Mouse (Mus musculus): ENCODE data around the gene Cers2.

Gene Cers2

GRCm38 (mm10) chr3:95314486-95315093 lies at the start of gene Cers2:
Gene Cers2, plus strand, starts transcription at chr3:95314791.
- peak in 1 of 2 experiments; percentile 21 for DNase-seq (ENCODE audit: low spot score in 2 of 2)

GRCm38 (mm10) chr3:95266052-95266451 lies 48.5 kb upstream of the Cers2 start:
- no peak for DNase-seq (ENCODE audit: low spot score in 2 of 2)

- DNase-seq (ENCODE audit: low spot score in 2 of 2): no peak
Measured at GRCm38 (mm10) chr3:95267855-95268254, 46.7 kb upstream of the Cers2 start.

- DNase-seq (ENCODE audit: low spot score in 2 of 2): no peak
Measured at GRCm38 (mm10) chr3:95269789-95270188, 44.8 kb upstream of the Cers2 start.

- no peak for DNase-seq (ENCODE audit: low spot score in 2 of 2)
Measured at GRCm38 (mm10) chr3:95270766-95271364, 43.7 kb upstream of the Cers2 start.

GRCm38 (mm10) chr3:95273471-95273870 lies 41.1 kb upstream of the Cers2 start:
- no peak for DNase-seq (ENCODE audit: low spot score in 2 of 2)

GRCm38 (mm10) chr3:95274453-95274852 lies 40.1 kb upstream of the Cers2 start:
- no peak for DNase-seq (ENCODE audit: low spot score in 2 of 2)

GRCm38 (mm10) chr3:95275161-95275560 lies 39.4 kb upstream of the Cers2 start:
- no peak for DNase-seq (ENCODE audit: low spot score in 2 of 2)

GRCm38 (mm10) chr3:95276428-95276934 lies 38.1 kb upstream of the Cers2 start:
- DNase-seq (ENCODE audit: low spot score in 2 of 2): no peak

GRCm38 (mm10) chr3:95277149-95277551 lies 37.4 kb upstream of the Cers2 start:
- DNase-seq (ENCODE audit: low spot score in 2 of 2): no peak

GRCm38 (mm10) chr3:95280747-95281146 lies 33.8 kb upstream of the Cers2 start:
- peak in 1 of 2 experiments; percentile 24 for DNase-seq (ENCODE audit: low spot score in 2 of 2)

- DNase-seq (ENCODE audit: low spot score in 2 of 2): peak; percentile 98 to 100
Measured at GRCm38 (mm10) chr3:95281216-95282126, 33.1 kb upstream of the Cers2 start, which contains the start of the genes Mindy1 and Prune1. Gene Mindy1, plus strand, starts transcription at chr3:95281345. Gene Prune1, minus strand, starts transcription at chr3:95282076.

- DNase-seq (ENCODE audit: low spot score in 2 of 2): peak; percentile 64 to 73
Measured at GRCm38 (mm10) chr3:95282381-95282864, 32.2 kb upstream of the Cers2 start.

- peak; percentile 82 to 86 for DNase-seq (ENCODE audit: low spot score in 2 of 2)
Measured at GRCm38 (mm10) chr3:95282865-95283588, 31.6 kb upstream of the Cers2 start.

- no peak for DNase-seq (ENCODE audit: low spot score in 2 of 2)
Measured at GRCm38 (mm10) chr3:95283589-95283941, 31.0 kb upstream of the Cers2 start.

- peak in 1 of 2 experiments; percentile 14 for DNase-seq (ENCODE audit: low spot score in 2 of 2)
Measured at GRCm38 (mm10) chr3:95284062-95284461, 30.5 kb upstream of the Cers2 start.

- DNase-seq (ENCODE audit: low spot score in 2 of 2): no peak
Measured at GRCm38 (mm10) chr3:95284501-95285281, 29.9 kb upstream of the Cers2 start.

- no peak for DNase-seq (ENCODE audit: low spot score in 2 of 2)
Measured at GRCm38 (mm10) chr3:95285390-95285789, 29.2 kb upstream of the Cers2 start.

- DNase-seq (ENCODE audit: low spot score in 2 of 2): no peak
Measured at GRCm38 (mm10) chr3:95286011-95286410, 28.6 kb upstream of the Cers2 start.

- no peak for DNase-seq (ENCODE audit: low spot score in 2 of 2)
Measured at GRCm38 (mm10) chr3:95286510-95286909, 28.1 kb upstream of the Cers2 start.

- no peak for DNase-seq (ENCODE audit: low spot score in 2 of 2)
Measured at GRCm38 (mm10) chr3:95287541-95287940, 27.1 kb upstream of the Cers2 start.

Measured in spleen, postnatal 10 days (tissue).